Mouse (Mus musculus): Measurements from ENCODE around the gene 2810004N23Rik. TPM values are rescaled to one million over a fixed set of nuclear protein-coding genes. Genes with fewer than 3 reads are reported as not detected.

2810004N23Rik gene
- polyA plus RNA-seq, 1 experiment from 2014 or later = 45.4 TPM

GRCm38 (mm10) chr8:124835848-124836247 is 27.1 kb downstream of the 2810004N23Rik start:
- no peak for ATAC-seq (ENCODE audit: low FRiP score, low read depth)
- Histone ChIP-seq H3K9me3 (no peaks in the 10 kb centered on the region), H3K27ac (replicated peaks) (no peak overlapping the region), H3K9ac (replicated peaks) (no peak overlapping the region), H3K4me3 (no peak overlapping the region), H3K36me3 (peaks cover 35% of the 10 kb centered on the region), H3K4me1 (no peaks in the 10 kb centered on the region), H3K4me2 (replicated peaks) (no peak overlapping the region), H3K27me3 (no peaks in the 10 kb centered on the region)

DNA sequence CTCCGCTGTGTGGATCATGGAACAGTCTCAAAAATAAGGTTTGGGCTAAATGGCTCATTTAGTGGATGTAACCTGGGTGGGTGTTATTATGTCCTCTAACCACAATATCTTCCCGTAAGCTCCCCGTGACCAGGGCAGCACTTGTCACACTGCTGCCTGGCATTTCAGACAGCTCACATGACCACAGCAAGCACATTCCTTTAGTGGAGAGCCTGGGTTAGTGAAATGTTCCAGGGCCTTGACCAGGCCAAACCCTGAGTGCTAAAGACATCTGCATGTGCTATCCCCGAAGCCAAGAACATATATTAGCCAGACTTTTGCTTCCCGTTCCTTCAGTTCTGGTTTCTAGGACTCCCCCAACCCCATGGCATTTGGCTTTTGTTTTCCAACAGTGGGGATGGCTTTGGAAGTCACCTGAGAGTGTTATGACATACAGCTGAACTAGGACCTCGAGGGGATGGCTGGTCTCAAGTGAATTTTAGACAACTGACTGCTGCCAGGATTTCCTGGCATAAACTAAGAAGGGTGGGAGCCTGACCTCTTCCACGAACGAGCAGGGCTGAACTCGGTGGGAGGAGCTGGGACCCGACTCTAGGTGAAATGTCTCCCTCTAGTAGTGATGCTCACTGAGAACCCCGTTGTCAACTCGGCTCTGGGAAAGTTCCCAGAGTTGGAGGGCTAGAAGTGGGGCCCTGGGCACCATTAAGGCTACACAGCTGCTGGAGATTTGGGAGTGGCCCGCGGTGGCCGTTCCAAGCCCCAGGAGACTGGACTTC is 29.3 kb downstream of the 2810004N23Rik start:
- no peak overlapping the region for H3K27ac ChIP-seq (replicated peaks)
- no peak for ATAC-seq (ENCODE audit: low FRiP score, low read depth)
- H3K4me3 ChIP-seq = no peak overlapping the region
- H3K36me3 ChIP-seq = peaks cover 24% of the 10 kb centered on the region
- no peak overlapping the region for H3K4me2 ChIP-seq (replicated peaks)
- no peak overlapping the region for H3K9ac ChIP-seq (replicated peaks)
- no peaks in the 10 kb centered on the region for H3K4me1 ChIP-seq
- 46% methylated on average over 15 of the region's 15 CpGs for WGBS
- peaks cover 5% of the 10 kb centered on the region; the same call in 1 of the 2 replicates for H3K27me3 ChIP-seq
- no peaks in the 10 kb centered on the region for H3K9me3 ChIP-seq

- peaks cover 13% of the 10 kb centered on the region; the same call in 1 of the 2 replicates for H3K27me3 ChIP-seq
- H3K27ac ChIP-seq (replicated peaks) = no peak overlapping the region
- H3K9me3 ChIP-seq = no peaks in the 10 kb centered on the region
- no peak overlapping the region for H3K4me2 ChIP-seq (replicated peaks)
- WGBS = 90% methylated on average over 6 of the region's 6 CpGs
- H3K4me1 ChIP-seq = no peaks in the 10 kb centered on the region
- no peak for ATAC-seq (ENCODE audit: low FRiP score, low read depth)
- no peak overlapping the region for H3K9ac ChIP-seq (replicated peaks)
- H3K36me3 ChIP-seq = peaks cover 11% of the 10 kb centered on the region; the same call in 1 of the 2 replicates
- H3K4me3 ChIP-seq = no peak overlapping the region
These were observed 31.0 kb downstream of the 2810004N23Rik start for GRCm38 (mm10) chr8:124831941-124832340.

DNA sequence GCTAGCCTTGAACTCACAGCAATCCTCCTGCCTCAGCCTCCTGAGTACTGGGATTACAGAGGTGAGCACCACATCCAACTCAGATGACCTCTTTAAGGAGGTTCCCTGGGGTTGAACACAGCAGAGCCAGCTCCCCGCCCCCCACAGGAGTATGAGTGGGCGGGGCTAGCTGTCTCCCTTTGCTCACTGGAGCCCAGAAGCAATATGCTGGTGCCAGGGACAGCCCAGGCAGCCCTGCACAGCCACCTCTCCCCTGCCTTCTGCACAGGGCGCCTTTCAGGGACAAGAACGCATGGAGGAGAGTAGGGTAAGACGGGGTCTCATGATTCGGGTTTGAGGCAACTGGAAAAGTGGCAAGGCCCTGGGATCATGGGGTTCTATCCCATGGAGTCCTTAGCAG is 31.4 kb downstream of the 2810004N23Rik start:
- Histone ChIP-seq H3K36me3 (peaks cover 11% of the 10 kb centered on the region; the same call in 1 of the 2 replicates), H3K9ac (replicated peaks) (no peak overlapping the region), H3K9me3 (no peaks in the 10 kb centered on the region), H3K27ac (replicated peaks) (no peak overlapping the region), H3K4me3 (no peak overlapping the region), H3K4me2 (replicated peaks) (no peak overlapping the region), H3K27me3 (peaks cover 17% of the 10 kb centered on the region; the same call in 1 of the 2 replicates), H3K4me1 (no peaks in the 10 kb centered on the region)
- ATAC-seq (ENCODE audit: low FRiP score, low read depth) = no peak
- WGBS = 73% methylated on average over 6 of the region's 6 CpGs

- Histone ChIP-seq H3K4me3 (no peak overlapping the region), H3K9me3 (no peaks in the 10 kb centered on the region), H3K27me3 (peaks cover 18% of the 10 kb centered on the region; the same call in 1 of the 2 replicates), H3K4me2 (replicated peaks) (no peak overlapping the region), H3K36me3 (peaks cover 12% of the 10 kb centered on the region), H3K4me1 (no peaks in the 10 kb centered on the region), H3K9ac (replicated peaks) (no peak overlapping the region), H3K27ac (replicated peaks) (no peak overlapping the region)
- no peak for ATAC-seq (ENCODE audit: low FRiP score, low read depth)
- WGBS = 82% methylated on average over 13 of the region's 13 CpGs
These were observed 32.9 kb downstream of the 2810004N23Rik start for GRCm38 (mm10) chr8:124830050-124830449.

DNA sequence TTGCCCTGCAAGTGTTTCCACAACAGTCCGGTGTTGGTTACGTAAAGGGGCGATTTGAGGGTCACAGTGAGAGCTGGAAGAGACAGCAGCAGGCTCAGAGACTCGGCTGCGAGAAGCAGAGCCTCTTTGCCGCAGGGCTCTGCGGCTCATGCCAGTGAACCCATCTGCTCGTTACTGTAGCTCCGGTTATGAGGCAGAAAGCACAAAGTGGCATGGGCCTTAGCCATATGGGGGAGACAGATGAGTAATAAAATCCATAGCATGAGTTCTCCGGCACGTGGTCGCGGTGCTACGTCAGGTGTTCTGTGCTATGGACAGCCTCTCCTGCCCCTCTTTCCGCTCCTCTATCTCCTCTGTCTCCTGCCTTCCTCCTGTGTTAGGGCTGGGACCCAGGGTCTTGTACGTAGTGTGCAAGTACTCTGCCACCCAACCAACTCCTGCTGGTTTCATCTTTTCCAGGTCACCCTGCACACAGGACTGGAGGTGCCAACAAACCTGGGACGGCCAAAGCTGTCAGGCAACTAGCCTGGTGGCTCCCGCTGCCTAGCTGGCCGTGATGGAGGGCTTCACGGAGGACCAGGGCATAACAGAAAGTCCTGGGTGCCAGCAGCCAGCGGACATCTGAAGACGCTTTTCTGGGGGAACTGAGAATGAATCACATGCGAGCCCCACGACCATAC is 34.2 kb downstream of the 2810004N23Rik start:
- peaks cover 19% of the 10 kb centered on the region for H3K36me3 ChIP-seq
- H3K27me3 ChIP-seq = peaks cover 23% of the 10 kb centered on the region; the same call in 1 of the 2 replicates
- no peak overlapping the region for H3K9ac ChIP-seq (replicated peaks)
- ATAC-seq (ENCODE audit: low FRiP score, low read depth) = no peak
- 86% methylated on average over 24 of the region's 24 CpGs for WGBS
- H3K4me3 ChIP-seq = no peak overlapping the region
- no peak overlapping the region for H3K27ac ChIP-seq (replicated peaks)
- no peaks in the 10 kb centered on the region for H3K9me3 ChIP-seq
- H3K4me2 ChIP-seq (replicated peaks) = no peak overlapping the region
- no peaks in the 10 kb centered on the region for H3K4me1 ChIP-seq

GRCm38 (mm10) chr8:124827387-124827786 is 35.5 kb downstream of the 2810004N23Rik start:
- Histone ChIP-seq H3K4me2 (replicated peaks) (no peak overlapping the region), H3K9me3 (no peaks in the 10 kb centered on the region), H3K4me1 (no peaks in the 10 kb centered on the region), H3K4me3 (no peak overlapping the region), H3K27me3 (peaks cover 23% of the 10 kb centered on the region; the same call in 1 of the 2 replicates), H3K36me3 (peaks cover 28% of the 10 kb centered on the region), H3K9ac (replicated peaks) (no peak overlapping the region), H3K27ac (replicated peaks) (no peak overlapping the region)
- no peak for ATAC-seq (ENCODE audit: low FRiP score, low read depth)
- 4% methylated on average over 5 of the region's 5 CpGs for WGBS

GRCm38 (mm10) chr8:124826658-124827057 is 36.3 kb downstream of the 2810004N23Rik start:
- Histone ChIP-seq H3K9me3 (no peaks in the 10 kb centered on the region), H3K9ac (replicated peaks) (no peak overlapping the region), H3K4me2 (replicated peaks) (no peak overlapping the region), H3K27me3 (peaks cover 23% of the 10 kb centered on the region; the same call in 1 of the 2 replicates), H3K4me3 (no peak overlapping the region), H3K27ac (replicated peaks) (no peak overlapping the region), H3K36me3 (peaks cover 28% of the 10 kb centered on the region), H3K4me1 (no peaks in the 10 kb centered on the region)
- ATAC-seq (ENCODE audit: low FRiP score, low read depth) = no peak
- WGBS = 28% methylated on average over 7 of the region's 7 CpGs

- no peak for ATAC-seq (ENCODE audit: low FRiP score, low read depth)
- Histone ChIP-seq H3K4me2 (replicated peaks) (no peak overlapping the region), H3K4me3 (no peak overlapping the region), H3K36me3 (peaks cover 21% of the 10 kb centered on the region), H3K27ac (replicated peaks) (no peak overlapping the region), H3K27me3 (peaks cover 35% of the 10 kb centered on the region; the same call in 1 of the 2 replicates), H3K9me3 (no peaks in the 10 kb centered on the region), H3K4me1 (no peaks in the 10 kb centered on the region), H3K9ac (replicated peaks) (no peak overlapping the region)
- WGBS = 82% methylated on average over 6 of the region's 6 CpGs
These were observed 39.4 kb downstream of the 2810004N23Rik start for GRCm38 (mm10) chr8:124823497-124823896.

DNA sequence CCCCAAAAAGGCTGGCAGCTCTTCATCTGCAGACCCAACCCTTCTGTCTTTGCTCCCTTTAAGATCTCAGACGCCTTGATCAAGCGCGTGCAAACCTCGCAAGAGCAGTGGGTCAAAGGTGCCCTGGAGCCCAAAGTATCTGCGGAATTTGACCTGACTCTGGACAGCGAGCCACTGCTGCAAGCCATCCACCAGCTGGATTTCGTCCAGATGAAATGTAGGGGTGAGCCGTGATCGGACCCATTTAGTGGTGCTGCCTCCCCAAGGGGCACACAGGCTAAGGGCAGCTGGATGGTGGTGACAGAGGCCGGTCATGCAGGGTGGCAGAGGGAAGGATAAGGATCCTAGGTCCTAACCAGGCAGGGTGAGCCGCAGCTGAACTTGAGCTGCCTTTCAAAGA is 42.8 kb downstream of the 2810004N23Rik start:
- H3K36me3 ChIP-seq = peaks cover 42% of the 10 kb centered on the region
- no peaks in the 10 kb centered on the region for H3K4me1 ChIP-seq
- WGBS = 70% methylated on average over 11 of the region's 11 CpGs
- H3K27ac ChIP-seq (replicated peaks) = no peak overlapping the region
- H3K9ac ChIP-seq (replicated peaks) = no peak overlapping the region
- ATAC-seq (ENCODE audit: low FRiP score, low read depth) = no peak
- peaks cover 22% of the 10 kb centered on the region; the same call in 1 of the 2 replicates for H3K27me3 ChIP-seq
- no peak overlapping the region for H3K4me2 ChIP-seq (replicated peaks)
- no peak overlapping the region for H3K4me3 ChIP-seq
- H3K9me3 ChIP-seq = peaks cover 12% of the 10 kb centered on the region

GRCm38 (mm10) chr8:124819612-124820115 is 43.3 kb downstream of the 2810004N23Rik start:
- peaks cover 40% of the 10 kb centered on the region for H3K36me3 ChIP-seq

DNA sequence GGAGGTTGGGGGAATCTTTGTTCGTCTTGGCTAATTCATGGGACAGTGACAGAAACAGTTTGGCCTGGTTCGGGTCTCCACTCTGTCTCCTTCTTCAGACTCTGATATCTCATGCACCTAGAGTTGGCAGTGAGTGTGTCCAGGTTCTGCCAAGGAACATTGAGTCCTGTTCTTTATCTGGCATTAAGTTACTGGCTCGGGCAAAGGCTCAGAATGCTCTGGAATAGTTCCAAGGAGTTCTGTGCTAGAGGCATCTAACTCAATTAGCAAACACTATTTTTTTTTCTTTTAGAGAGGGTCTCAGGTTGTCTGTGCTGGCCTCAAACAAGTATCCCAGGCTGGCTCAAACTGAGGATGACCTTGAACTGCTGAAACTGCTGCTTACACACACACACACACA is 45.6 kb downstream of the 2810004N23Rik start:
- peaks cover 12% of the 10 kb centered on the region for H3K9me3 ChIP-seq
- H3K4me2 ChIP-seq (replicated peaks) = no peak overlapping the region
- ATAC-seq (ENCODE audit: low FRiP score, low read depth) = no peak
- peaks cover 28% of the 10 kb centered on the region for H3K36me3 ChIP-seq
- no peak overlapping the region for H3K27ac ChIP-seq (replicated peaks)
- H3K4me1 ChIP-seq = no peaks in the 10 kb centered on the region
- no peak overlapping the region for H3K9ac ChIP-seq (replicated peaks)
- H3K27me3 ChIP-seq = peaks cover 16% of the 10 kb centered on the region; the same call in 1 of the 2 replicates
- 98% methylated on average over 3 of the region's 3 CpGs for WGBS
- H3K4me3 ChIP-seq = no peak overlapping the region

More at GRCm38 (mm10) chr8:124819612-124820115, 43.3 kb downstream of the 2810004N23Rik start:
- WGBS = 75% methylated on average over 6 of the region's 6 CpGs
- ATAC-seq (ENCODE audit: low FRiP score, low read depth) = no peak
- Histone ChIP-seq H3K4me2 (replicated peaks) (no peak overlapping the region), H3K4me3 (no peak overlapping the region), H3K9ac (replicated peaks) (no peak overlapping the region), H3K27ac (replicated peaks) (no peak overlapping the region), H3K9me3 (peaks cover 12% of the 10 kb centered on the region), H3K27me3 (peaks cover 20% of the 10 kb centered on the region; the same call in 1 of the 2 replicates), H3K4me1 (no peaks in the 10 kb centered on the region)

All from midbrain, embryonic 12.5 days (tissue).